Mouse (Mus musculus): Measurements from ENCODE around the gene Dnal1.

- TF ChIP-seq GATA1 (IDR thresholded peaks at IDR 0.05; ENCODE audit: borderline replicate concordance, low read length): no peak
- TF ChIP-seq FLI1 (IDR thresholded peaks at IDR 0.05; ENCODE audit: low read length): no peak
These were observed 3.4 kb upstream of the Dnal1 start for GRCm38 (mm10) chr12:84110814-84111213.

Data from megakaryocyte, embryonic 14.5 days (primary cell).